Mouse (Mus musculus): ENCODE results near the gene Fam166b.

Fam166b gene

DNA sequence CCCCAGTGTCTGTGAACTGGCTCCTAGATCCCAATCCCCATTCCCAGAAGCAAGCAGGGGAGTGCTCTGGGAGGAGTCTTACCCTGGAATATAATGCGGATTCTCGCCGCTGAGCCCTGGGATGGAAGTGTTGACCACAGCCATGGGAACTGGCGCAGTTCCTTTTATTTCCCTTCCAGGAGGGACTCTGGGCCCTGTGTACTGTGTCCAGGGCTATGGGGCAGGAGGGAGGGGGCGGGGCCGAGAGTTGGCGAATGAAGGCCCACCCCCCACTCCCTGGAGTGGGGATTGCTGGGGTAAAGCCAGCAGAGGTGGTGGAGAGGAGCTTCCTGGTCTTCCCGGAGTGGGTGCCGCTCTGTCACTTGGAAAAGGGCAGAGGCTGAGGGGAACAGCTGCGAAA is at the start of gene Fam166b:
Gene Fam166b (minus strand): TSS at position 189 of the 400 bp plus-strand sequence.
- DNase-seq (ENCODE audit: inconsistent age in 2 of 2, low spot score in 1 of 2) = peak in 1 of 2 experiments; percentile 35

DNA sequence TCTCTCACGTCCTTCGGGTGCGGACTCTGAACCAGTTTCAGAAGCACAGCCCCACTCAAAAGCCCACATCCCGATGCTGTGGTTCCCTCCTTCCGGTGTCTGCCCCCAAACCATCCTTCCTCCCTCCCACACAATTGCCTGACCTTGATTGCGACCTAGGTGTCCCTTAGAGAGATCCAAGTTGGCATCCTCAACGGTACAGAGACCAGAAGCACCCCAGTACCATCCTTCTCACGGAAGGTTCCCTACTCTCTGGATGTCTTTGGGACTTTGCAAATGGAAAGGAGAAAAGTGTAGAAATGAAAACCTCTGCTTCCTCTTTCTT is 49.6 kb upstream of the Fam166b start:
- DNase-seq (ENCODE audit: inconsistent age in 2 of 2, low spot score in 1 of 2) = no peak

DNA sequence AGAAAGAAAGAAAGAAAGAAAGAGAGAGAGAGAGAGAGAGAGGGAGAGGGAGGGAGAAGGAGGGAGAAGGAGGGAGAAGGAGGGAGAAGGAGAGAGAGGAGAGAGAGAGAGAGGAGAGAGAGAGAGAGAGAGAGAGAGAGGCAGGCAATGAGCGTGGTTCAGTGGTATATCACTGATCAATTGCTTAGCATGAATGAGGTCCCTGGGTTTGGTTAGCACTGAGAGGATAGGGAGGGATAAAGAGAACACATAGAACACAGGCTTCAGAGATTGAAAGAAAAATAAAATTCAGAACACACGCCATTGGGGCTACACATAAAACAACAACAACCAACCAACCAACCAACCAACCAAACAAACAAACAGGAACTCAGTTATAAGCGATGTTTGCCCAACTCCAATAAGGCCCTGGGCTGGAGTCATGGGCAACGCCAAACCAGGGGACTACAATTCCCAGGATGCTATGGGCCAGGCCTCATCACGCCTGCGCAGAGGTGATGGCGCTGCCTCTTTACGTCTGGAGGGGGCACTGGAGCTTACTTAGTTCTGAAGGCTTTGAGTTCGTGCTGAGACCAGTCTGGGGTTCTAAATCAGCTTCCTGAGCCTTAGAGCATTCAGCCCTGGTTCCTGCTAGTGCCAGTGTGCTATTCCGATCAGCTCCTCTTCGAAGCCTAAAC is 49.1 kb upstream of the Fam166b start:
- peak; percentile 91 to 96 for DNase-seq (ENCODE audit: inconsistent age in 2 of 2, low spot score in 1 of 2)

DNA sequence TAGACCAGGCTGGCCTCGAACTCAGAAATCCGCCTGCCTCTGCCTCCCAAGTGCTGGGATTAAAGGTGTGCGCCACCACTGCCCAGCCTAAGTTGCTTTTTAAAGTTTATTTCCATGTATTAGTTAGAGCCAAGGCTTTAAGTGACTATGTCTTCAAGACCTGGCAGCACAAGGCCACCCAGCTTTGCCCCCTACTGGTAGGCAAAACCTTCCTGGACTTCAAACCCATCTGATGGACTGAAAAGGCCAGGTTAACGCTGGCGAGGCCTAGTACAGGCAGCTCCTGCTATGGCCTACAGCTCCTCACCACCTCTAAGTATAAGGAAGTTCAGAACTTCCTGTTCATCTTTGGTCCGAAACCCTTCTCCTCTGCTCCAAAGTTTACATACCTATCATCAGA is 47.7 kb upstream of the Fam166b start:
- DNase-seq (ENCODE audit: inconsistent age in 2 of 2, low spot score in 1 of 2) = peak in 1 of 2 experiments; percentile 50

DNA sequence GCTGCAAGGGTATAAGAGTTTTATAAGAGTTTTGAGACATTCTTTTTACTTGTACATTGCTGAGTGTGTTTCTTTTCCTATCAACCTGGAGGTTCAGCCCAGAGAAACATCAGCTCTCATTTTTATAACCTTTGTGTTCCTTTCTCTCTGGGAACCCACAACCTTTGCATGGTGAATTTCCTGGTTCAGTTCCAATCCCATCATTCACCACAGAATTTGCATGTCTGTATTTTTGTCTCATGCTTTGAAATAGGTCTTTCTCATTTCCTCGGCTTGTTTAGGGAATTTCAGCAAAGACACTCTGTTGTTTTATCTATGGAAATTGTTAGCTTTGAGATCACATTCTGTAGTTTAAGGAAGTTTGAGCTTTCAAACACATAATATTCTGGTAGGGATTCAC is 44.7 kb upstream of the Fam166b start:
- no peak for DNase-seq (ENCODE audit: inconsistent age in 2 of 2, low spot score in 1 of 2)

DNA sequence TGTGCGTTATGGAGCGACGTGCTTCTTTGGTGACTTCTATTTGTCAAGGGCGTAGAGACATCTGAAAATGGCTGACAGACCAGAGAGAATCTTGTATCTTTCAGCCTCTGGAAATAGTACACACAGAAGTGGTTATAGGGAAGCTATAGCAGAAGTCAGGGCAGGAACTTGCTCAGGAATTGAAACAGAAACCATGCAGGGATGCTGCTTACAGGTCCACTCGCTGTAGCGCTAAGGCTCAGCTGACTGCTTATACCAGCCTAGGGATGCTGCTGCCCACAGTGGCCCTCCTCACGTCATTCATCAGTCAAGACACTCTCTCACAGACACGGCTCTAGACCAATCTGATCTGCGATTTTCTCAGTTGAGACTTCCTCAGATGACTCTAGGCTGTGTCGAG is 41.4 kb upstream of the Fam166b start:
- DNase-seq (ENCODE audit: inconsistent age in 2 of 2, low spot score in 1 of 2) = no peak

DNA sequence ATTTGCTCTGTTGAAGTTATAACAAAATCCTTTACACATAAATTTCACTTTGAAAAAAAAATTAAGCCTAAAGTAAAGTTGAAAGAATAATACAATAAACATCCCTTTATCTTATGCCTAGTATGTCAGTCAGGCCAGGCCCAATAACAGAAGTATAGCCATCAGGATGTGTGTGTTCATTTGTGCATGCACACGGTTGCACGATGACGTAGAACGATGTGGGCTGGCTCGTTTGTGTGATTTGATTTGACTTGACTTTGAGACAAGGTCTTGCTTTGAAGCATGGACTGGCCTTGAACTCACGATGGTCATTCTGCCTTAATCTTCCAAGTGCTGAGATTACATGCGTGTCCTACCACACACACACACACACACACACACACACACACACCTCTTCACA is 37.9 kb upstream of the Fam166b start:
- no peak for DNase-seq (ENCODE audit: inconsistent age in 2 of 2, low spot score in 1 of 2)

DNA sequence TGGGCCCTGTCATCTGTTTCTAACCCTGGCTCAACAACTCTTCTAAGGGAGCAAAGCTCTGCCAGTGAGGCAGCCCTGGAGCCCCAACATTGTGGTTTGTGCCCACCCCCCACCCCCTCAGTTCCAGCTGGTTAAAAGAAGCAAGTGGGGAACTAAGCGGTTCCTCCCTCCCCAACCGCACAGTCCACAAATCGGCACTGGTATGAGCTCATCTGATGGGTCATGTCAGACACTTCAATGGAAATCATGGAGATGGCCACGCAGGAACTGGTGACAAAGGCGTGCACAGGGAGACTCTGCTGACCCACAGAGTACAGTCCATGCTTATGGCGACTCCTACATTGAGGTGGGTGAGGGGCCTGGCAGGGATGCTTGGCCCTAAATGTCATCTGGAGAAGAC is 37.0 kb upstream of the Fam166b start:
- no peak for DNase-seq (ENCODE audit: inconsistent age in 2 of 2, low spot score in 1 of 2)

DNA sequence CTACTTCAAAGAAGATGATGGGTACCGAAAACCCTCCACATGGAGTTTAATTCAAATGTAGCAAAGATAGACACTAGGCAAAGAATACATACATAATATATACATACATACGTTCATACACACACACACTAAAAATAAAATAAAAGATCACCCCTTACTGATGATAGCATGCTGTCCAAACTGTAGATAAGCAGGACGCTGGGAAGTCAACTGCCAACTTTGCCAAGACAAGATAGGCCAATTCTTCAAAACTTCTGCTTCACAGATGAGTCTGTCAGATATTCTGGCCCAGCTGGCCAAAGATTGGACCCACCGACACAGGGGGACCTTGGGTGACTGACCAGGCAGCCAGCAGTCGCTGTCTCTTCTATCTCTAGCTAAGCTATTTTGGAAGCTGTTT is 34.2 kb upstream of the Fam166b start:
- DNase-seq (ENCODE audit: inconsistent age in 2 of 2, low spot score in 1 of 2) = no peak

DNA sequence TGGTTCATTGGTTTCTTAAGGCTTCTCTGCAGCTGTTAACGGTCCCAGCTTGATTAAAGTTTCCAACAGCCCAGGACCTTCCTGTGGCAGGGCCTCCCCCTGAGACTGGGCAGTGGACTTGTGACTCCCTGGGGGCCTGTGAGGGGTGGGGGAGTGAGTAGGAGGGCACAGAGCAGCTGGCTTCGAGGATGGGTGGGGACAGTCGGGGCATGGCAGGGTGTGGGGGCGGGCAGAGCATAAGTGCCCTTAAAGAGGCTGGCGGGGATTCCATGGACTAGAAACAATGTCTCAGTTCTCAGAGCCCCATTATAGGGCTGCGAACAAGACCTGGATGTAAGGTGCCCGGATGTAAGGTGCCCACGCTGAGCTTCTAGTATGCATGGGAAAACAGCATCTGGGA is 28.2 kb upstream of the Fam166b start:
- DNase-seq (ENCODE audit: inconsistent age in 2 of 2, low spot score in 1 of 2) = no peak

DNA sequence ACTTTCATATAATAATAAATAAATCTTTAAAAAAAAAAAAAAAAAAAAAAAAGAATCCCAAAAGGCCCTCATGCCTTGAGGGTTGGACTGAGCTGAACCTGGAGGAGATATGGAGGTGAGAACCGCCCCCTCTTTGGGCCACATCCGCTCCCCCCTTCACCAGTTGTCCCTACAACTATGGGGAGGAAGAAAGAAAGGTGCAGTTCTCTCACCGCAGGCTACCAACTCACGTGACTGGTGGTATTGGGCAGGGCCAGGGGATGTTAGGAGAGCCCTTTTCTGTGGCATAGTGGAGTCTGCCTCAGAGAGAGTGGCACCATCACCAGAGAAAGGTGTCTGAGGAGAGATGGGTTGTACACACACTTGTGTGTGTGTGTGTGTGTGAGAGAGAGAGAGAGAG is 27.5 kb upstream of the Fam166b start:
- no peak for DNase-seq (ENCODE audit: inconsistent age in 2 of 2, low spot score in 1 of 2)

DNA sequence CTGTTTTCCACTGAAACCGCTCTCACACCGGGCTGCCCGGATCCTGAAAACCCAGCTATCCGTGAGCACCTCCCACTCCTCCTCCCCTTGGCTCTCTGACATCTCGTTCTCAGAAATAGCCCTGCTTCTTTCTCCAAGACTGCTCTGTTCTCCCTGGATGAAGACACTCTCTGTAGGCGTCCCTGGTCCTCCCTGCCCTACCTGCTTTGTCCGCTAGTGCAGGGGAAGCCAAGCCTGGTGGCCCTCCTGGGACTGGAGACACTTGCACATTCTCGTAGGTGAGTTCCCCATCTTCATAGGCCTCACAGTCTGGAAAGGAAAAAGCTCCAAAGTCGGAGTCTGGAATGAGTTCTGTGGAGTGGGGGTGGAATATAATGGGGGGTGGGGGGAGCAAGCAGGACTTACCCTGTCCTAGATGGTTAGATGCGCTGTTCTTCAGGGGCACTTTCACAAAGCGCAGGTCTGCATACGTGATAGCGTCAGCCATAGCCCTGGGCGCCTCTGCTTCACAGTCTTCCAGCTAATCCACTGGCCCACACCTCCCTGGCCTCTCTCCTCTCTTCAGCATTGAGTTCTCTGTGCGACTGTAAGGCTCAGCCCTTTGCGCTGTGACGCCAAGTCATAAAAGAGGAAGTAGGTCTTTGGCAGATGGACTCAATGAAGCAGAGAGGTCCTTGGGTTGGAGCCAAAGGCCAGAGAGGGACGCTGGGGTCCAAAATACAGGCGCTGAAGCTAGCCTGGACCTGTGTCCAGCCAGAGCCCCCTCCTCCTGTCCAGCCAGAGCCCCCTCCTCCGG is 25.3 kb upstream of the Fam166b start, which contains the start of gene Cd72:
Gene Cd72 (minus strand): TSS at position 588 of the 796 bp plus-strand sequence.
- DNase-seq (ENCODE audit: inconsistent age in 2 of 2, low spot score in 1 of 2) = no peak

DNA sequence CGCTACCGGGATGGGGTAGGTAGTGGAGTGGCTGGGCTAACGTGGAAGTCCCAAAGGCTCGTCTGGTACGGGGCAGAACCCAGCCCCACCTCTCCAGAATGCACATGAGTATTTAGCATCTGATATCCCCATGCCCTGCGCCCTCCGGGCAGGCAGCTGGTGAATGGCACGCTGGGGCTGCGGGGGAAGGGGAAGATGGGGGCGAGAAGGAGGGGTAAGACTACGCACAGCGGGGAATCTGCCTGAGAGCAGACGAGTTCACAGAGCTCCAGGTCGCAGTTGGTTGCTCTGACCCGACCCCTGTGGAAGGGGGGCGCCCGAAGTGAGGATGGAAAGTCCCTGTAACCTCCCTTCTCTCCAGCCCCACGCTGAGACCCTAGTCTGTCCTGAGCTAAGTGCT is 24.5 kb upstream of the Fam166b start:
- DNase-seq (ENCODE audit: inconsistent age in 2 of 2, low spot score in 1 of 2) = no peak

DNA sequence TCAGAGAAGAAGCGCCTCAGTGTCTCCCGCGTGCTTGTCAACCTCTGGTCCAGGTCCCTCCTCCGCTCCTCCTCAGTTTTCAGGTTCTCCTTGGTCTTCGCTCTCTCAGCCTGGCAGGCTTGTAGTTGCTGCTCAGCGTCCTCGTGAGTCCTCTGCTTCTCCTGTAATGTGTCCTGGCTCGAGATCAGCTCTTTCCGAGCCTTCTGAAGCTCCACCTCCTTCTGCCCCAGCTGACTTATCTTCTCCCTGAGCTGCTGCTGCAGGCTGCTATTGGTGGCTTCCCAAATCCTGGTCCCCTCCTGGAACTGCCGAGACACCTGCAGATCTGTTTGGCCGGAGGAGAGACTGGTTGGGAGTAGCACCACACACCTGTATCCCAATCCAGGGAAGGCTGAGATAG is 23.4 kb upstream of the Fam166b start:
- DNase-seq (ENCODE audit: inconsistent age in 2 of 2, low spot score in 1 of 2) = no peak

DNA sequence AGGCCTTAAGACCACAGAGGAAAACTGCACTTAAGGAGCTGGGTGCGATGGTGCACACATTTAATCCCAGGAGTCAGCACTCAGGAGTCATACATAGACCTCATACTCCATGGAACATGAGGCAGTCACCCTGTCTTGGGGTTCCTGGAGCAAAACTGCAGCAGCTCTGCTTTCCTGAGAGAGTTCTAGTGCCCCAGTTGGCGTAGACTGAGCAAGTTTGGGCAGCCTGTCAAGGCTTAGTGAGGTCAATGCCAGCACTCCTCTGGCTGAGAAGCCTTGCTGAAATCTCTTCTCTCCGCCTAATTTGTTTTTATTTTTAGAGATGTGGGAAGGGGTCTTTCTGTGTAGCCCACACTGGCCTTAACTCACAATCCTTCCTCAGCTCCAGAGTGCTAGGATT is 19.6 kb upstream of the Fam166b start:
- DNase-seq (ENCODE audit: inconsistent age in 2 of 2, low spot score in 1 of 2) = peak; percentile 54 to 85

DNA sequence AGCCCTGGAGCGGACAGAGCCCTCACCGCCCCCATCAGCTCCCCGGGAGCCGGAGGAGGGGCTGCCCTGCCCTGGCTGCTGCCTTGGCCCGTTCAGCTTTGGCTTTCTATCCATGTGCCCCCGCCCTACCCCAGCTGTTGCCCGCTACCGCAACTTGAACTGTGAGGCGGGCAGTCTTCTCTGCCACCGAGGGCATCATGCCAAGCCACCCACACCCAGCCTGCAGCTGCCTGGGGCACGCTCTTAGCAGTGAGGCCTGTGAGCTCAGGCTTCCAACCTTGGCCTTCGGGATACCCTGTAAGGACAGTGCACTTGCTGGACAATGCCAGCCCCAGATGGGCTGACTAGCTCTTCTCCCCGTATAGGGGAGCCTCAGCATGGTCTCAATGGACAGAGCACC is 18.3 kb upstream of the Fam166b start:
- DNase-seq (ENCODE audit: inconsistent age in 2 of 2, low spot score in 1 of 2) = peak; percentile 51 to 73

DNA sequence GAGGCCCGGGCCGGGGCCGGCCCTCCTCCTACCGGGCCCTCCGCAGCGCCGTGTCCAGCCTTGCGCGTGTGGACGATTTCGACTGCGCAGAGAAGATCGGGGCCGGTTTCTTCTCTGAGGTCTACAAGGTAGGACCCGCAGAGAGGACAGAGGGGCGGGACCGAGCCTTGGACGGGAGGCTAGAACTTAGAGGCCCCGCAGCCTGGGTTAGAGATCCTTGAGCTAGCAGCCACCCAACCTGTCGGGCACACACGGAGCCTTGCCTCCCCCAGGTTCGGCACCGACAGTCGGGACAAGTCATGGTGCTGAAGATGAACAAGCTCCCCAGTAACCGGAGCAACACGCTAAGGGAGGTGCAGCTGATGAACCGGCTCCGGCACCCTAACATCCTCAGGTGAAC is 14.6 kb upstream of the Fam166b start:
- DNase-seq (ENCODE audit: inconsistent age in 2 of 2, low spot score in 1 of 2) = peak; percentile 60 to 80

DNA sequence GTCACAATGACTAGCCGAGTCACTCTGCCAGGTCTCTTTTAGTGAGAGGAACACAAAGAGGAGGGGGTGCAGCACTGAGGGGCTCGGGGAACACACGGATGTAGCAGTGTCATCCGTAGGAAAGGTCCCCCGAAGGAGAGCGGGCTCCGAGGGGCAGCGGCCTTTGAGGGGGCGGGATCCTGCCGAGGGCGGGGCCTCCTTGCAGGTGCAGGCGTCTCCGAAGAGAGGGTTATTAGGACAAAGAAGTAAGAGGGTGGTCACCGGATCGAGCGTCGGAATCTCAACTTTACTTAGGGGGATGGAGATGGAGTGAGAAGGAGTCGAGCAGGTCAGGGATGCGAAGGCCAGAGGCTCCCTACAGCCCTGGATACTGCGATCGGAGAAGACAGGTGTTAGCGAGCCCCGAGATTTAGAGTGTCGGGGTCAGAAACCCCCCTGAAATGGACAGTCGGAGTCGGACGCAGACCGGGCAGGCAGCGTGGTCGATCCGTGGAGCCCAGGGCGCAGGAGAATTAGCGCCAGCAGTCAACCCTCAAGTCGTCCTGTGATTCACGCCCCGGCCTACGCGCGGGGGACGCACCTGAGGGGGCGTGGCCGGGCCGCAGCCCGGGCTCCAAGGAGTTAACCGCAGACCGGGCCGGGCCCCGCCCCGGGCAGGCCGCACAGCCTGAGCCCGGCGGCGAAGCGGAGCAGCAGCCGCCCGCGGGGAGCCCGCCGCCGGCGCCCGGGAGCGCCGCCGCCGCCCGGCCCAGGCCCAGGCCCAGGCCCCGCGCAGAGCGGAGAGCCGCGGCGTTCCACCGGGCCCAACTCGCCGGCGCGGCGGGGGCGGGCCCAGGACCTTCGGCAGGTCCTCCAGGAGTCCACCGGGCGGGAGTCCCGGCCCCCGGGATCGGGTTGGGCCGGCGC is 13.8 kb upstream of the Fam166b start:
- DNase-seq (ENCODE audit: inconsistent age in 2 of 2, low spot score in 1 of 2) = peak; percentile 84 to 92

DNA sequence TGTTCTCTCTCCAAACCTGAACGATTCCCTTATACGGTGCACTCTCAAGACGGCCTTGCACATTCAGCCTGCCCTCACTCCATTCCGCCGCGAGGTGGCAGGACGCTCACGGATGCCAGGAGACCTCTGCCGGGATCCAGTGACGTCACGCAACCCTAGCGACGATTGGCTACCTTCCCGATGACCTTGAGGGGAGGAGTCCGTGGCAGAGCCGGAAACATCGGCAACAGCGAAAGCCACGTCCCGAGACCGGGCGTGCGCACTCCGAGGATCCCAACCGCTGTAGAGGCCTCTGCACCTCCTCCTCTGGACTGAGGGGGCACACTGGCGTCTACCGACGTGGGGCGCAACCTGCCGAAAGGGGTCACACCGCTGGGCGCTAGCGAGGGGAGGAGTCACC is 13.1 kb upstream of the Fam166b start:
- DNase-seq (ENCODE audit: inconsistent age in 2 of 2, low spot score in 1 of 2) = peak; percentile 100

DNA sequence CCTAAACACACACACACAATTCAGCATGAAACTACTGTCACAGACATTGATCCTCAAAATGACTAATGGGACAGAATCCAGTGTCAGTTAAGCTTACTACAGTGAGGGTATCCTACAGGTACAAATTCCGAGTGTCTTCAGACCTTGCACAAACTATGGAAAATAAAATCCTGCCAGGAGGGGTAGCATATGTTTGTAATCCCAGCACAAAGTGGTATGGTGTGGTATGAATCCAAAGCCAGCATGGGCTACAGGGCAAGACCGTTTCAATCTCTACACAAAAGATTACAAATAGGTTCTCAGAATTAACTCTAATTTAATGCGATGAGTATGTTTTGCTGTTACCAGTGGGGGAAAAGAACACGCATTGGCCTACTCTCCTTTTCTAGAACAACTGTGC is 12.7 kb upstream of the Fam166b start, which contains the start of gene Tesk1:
Gene Tesk1 (plus strand): TSS at position 301 of the 400 bp plus-strand sequence.
- DNase-seq (ENCODE audit: inconsistent age in 2 of 2, low spot score in 1 of 2) = peak in 1 of 2 experiments; percentile 40

DNA sequence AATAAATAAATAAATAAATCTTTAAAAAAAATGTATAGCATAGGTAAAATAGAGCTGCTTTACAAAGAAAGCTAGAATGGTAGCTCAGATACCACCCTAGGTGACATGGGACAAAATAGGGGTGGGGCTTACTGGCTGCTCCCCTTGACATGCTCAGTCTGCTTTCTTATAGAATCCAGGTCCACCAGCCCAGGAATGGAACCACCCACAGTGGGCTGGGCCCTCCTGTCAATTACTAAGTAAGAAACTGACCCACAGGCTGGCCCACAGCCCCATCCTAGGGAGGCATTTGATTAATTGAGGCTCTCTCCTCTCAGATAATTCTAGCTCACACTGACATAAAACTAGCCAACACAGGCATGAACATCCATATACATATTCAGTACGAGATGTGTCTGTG is 3.9 kb upstream of the Fam166b start:
- DNase-seq (ENCODE audit: inconsistent age in 2 of 2, low spot score in 1 of 2) = peak in 1 of 2 experiments; percentile 16
